In genomic region chr13:91184226-91184625, GRCm38 (mm10) we compare ENCODE assay signal across 22 mouse cellular contexts. TPM values are rescaled to one million over a fixed set of nuclear protein-coding genes. Genes with fewer than 3 reads are reported as not detected.
DNase-seq lines count a peak whose midpoint lies in the region; ATAC-seq lines count a peak whose summit lies in the region.
"Had no signal": no experiment of that assay in that cellular context is flagged by ENCODE, and none has a peak within 500 bp of the region (broad histone marks: within the 10 kb centered on the region; RNA-seq: fewer than 3 reads in every experiment).

No protein-coding gene starts in this region.

- no peak overlapping the region; the same call in 1 of the 2 replicates for H3K27ac ChIP-seq in liver, embryonic 11.5 days (ENCODE audit: low read depth, low read length)
- no peak overlapping the region for H3K27ac ChIP-seq in liver, embryonic 15.5 days (replicated peaks)
- H3K27ac ChIP-seq: embryonic facial prominence, embryonic 10.5 days; hindbrain, embryonic 15.5 days had no signal

- H3K4me3 ChIP-seq in liver, embryonic 11.5 days (ENCODE audit: low read depth, low read length), result no peak overlapping the region
- no peak overlapping the region for H3K4me3 ChIP-seq in liver, embryonic 15.5 days (replicated peaks)
- H3K4me3 ChIP-seq: embryonic facial prominence, embryonic 10.5 days; hindbrain, embryonic 15.5 days had no signal

- no peak overlapping the region for H3K4me2 ChIP-seq in liver, embryonic 11.5 days
- no peak overlapping the region for H3K4me2 ChIP-seq in liver, embryonic 15.5 days
- H3K4me2 ChIP-seq: heart, embryonic 11.5 days; hindbrain, embryonic 15.5 days had no signal

- H3K9ac ChIP-seq in liver, embryonic 11.5 days (ENCODE audit: low read depth, low read length), result no peak overlapping the region
- no peak overlapping the region for H3K9ac ChIP-seq in liver, embryonic 15.5 days
- H3K9ac ChIP-seq: hindbrain, embryonic 15.5 days had no signal

- no peaks in the 10 kb centered on the region for H3K9me3 ChIP-seq in liver, embryonic 11.5 days (ENCODE audit: control insufficient read depth, low read length)
- no peaks in the 10 kb centered on the region for H3K9me3 ChIP-seq in liver, embryonic 15.5 days (replicated peaks)
- H3K9me3 ChIP-seq: embryonic facial prominence, embryonic 10.5 days; G1E; hindbrain, embryonic 15.5 days had no signal

- 39% methylated on average over 3 of the region's 3 CpGs for WGBS in liver, embryonic 11.5 days
- WGBS in liver, embryonic 15.5 days (ENCODE audit: insufficient replicate concordance), result 22% methylated on average over 3 of the region's 3 CpGs

- no peaks in the 10 kb centered on the region for H3K36me3 ChIP-seq in liver, embryonic 11.5 days (ENCODE audit: control insufficient read depth, insufficient read depth, low read length)
- no peaks in the 10 kb centered on the region for H3K36me3 ChIP-seq in liver, embryonic 15.5 days (replicated peaks)
- H3K36me3 ChIP-seq: embryonic facial prominence, embryonic 10.5 days; G1E; hindbrain, embryonic 15.5 days had no signal

- H3K27me3 ChIP-seq in liver, embryonic 11.5 days (replicated peaks; ENCODE audit: control insufficient read depth, insufficient read depth, low read length), result no peaks in the 10 kb centered on the region
- no peaks in the 10 kb centered on the region for H3K27me3 ChIP-seq in liver, embryonic 15.5 days
- H3K27me3 ChIP-seq: hindbrain, embryonic 15.5 days; Patski had no signal

- peak; percentile 84 for ATAC-seq in liver, embryonic 11.5 days (replicated peaks; ENCODE audit: low FRiP score)
- ATAC-seq in liver, embryonic 15.5 days (ENCODE audit: insufficient read depth), result 0 out of 2 replicates have a peak, but pooled peaks have one; percentile 47
- ATAC-seq in megakaryocyte-erythroid progenitor cell, adult 5-6 weeks (replicated peaks; ENCODE audit: low FRiP score, low TSS enrichment, poor library complexity, severe bottlenecking), result peak; percentile 53; the same call in 1 of the 2 replicates
- ATAC-seq: activated CD4-positive, CD25-positive, alpha-beta regulatory T cell, adult 4 months; CD4-positive, CD25-positive, alpha-beta regulatory T cell, adult 4 months; forebrain, embryonic 14.5 days; Patski had no signal

- peaks cover 7% of the 10 kb centered on the region; the same call in 1 of the 2 replicates for H3K4me1 ChIP-seq in liver, embryonic 11.5 days (replicated peaks; ENCODE audit: control insufficient read depth, insufficient read depth, low read length)
- peaks cover 8% of the 10 kb centered on the region for H3K4me1 ChIP-seq in liver, embryonic 15.5 days (replicated peaks)

- peak; percentile 56 for DNase-seq in heart, adult 11 months
- no peak for DNase-seq in heart, postnatal 4 days
- DNase-seq in liver, embryonic 11.5 days (ENCODE audit: low spot score), result no peak
- DNase-seq in retina, embryonic 14.5 days (ENCODE audit: low spot score), result no peak
- no peak for DNase-seq in right cerebral cortex, postnatal 10 days (ENCODE audit: low spot score in 2 of 2)
- DNase-seq: adrenal gland, postnatal 14 days; B cell, adult 2 months; cerebellum, adult 11-12 months; cerebellum, adult 9-11 months; cerebellum, postnatal 36 days; gastrocnemius, postnatal 36 days; heart, adult 18-20 months had no signal

RNA-seq across cellular contexts. Expression of gene Atg10, which starts 39.5 kb away (rescaled TPM):
- total RNA-seq in heart, postnatal 4 days (2021), result 10 to 100 TPM; 22.1 to 25.6 TPM
- polyA plus RNA-seq in liver, embryonic 11.5 days (2014; fragmentation: Nextera tagmentation; extraction: Ambion mirVana), result 7.9 and 8.2 TPM in 2 replicates
- 3.2 and 3.3 TPM in 2 replicates for polyA plus RNA-seq in liver, embryonic 15.5 days (2015; fragmentation: Nextera tagmentation; extraction: Ambion mirVana)
- total RNA-seq in megakaryocyte-erythroid progenitor cell, adult 5-6 weeks (2014; fragmentation: Nextera tagmentation), result 3.6 and 3.9 TPM in 2 replicates
- total RNA-seq in megakaryocyte-erythroid progenitor cell, adult 5-6 weeks (2017), result 5.4 and 7.3 TPM in 2 replicates
